Mouse (Mus musculus) lung, postnatal 0 days (tissue): ENCODE results near the gene Mucl3. TPM values are rescaled to one million over a fixed set of nuclear protein-coding genes. Genes with fewer than 3 reads are reported as not detected.

ENCODE experiments used
- ATAC-seq: fragments of 200-750 bp; cut with Nextera tagmentation; 2 replicates; pipeline ENCODE4 v1.8.0; 2017; ENCODE audit warnings: moderate library complexity
- DNase-seq: peaks from one replicate; pipeline ENCODE4 v3.0.0-alpha.2; 2016; ENCODE audit warnings: low spot score
- H3K27ac ChIP-seq: fragments of 300-500 bp; sonication (generic); 2 replicates; pipeline ENCODE4 v1.5.1; 2014; ENCODE audit warnings: antibody characterized with exemption, mild to moderate bottlenecking, low read length, mixed read lengths
- H3K27me3 ChIP-seq: fragments of 300-500 bp; sonication (generic); replicated peaks from 2 replicates; pipeline ENCODE4 v1.6.1; 2014; ENCODE audit warnings: low read length, mixed read lengths; ENCODE audit not compliant: insufficient read depth
- H3K36me3 ChIP-seq: fragments of 300-500 bp; sonication (generic); 2 replicates; pipeline ENCODE4 v1.6.1; 2014; ENCODE audit warnings: low read length, mixed read lengths; ENCODE audit not compliant: insufficient read depth
- H3K4me1 ChIP-seq: fragments of 300-500 bp; sonication (generic); 2 replicates; pipeline ENCODE4 v1.6.1; 2014; ENCODE audit warnings: antibody characterized with exemption, low read depth, low read length, mixed read lengths; ENCODE audit not compliant: insufficient read depth
- H3K4me2 ChIP-seq: fragments of 300-500 bp; sonication (generic); replicated peaks from 2 replicates; pipeline ENCODE4 v1.6.1; 2014; ENCODE audit warnings: low read depth, mild to moderate bottlenecking, low read length, moderate library complexity, mixed read lengths
- H3K4me3 ChIP-seq: fragments of 300-500 bp; sonication (generic); 2 replicates; pipeline ENCODE4 v1.5.1; 2014; ENCODE audit warnings: low read depth, low read length
- H3K9ac ChIP-seq: fragments of 300-500 bp; sonication (generic); replicated peaks from 2 replicates; pipeline ENCODE4 v1.6.1; 2014; ENCODE audit warnings: low read depth, mild to moderate bottlenecking
- H3K9me3 ChIP-seq: fragments of 300-500 bp; sonication (generic); 2 replicates; pipeline ENCODE4 v1.6.1; 2016; ENCODE audit warnings: low read length, mixed read lengths
- CTCF ChIP-seq: IDR thresholded peaks from 2 replicates; pipeline ENCODE4 v1.5.1; 2016; ENCODE audit warnings: antibody characterized with exemption, mild to moderate bottlenecking
- EP300 ChIP-seq: IDR thresholded peaks from 2 replicates; pipeline ENCODE4 v1.6.1; 2016; ENCODE audit warnings: antibody characterized with exemption, mild to moderate bottlenecking, control low read depth
- WGBS: fragments of 180-500 bp; shearing (Covaris S2); extraction: QIAGEN DNeasy Blood & Tissue Kit; methylation state at CpG from one replicate; pipeline ENCODE4 v1.1.7; 2014; 5-methylcytosine and 5-hydroxymethylcytosine counted together
- polyA plus RNA-seq: library from polyadenylated mRNA; unstranded; fragments of >200 nt; fragmentation: Nextera tagmentation; extraction: Ambion mirVana; gene quantifications from 2 replicates; pipeline ENCODE4 v1.2.1, GENCODE M21; 2015

The Mucl3 gene
- polyA plus RNA-seq, 1 experiment from 2014 or later = 1.7 TPM

- 20% methylated on average over 14 of the region's 14 CpGs for WGBS
- TF ChIP-seq CTCF (no peak), EP300 (no peak)
- Histone ChIP-seq H3K9ac (no peak overlapping the region), H3K36me3 (no peaks in the 10 kb centered on the region), H3K4me3 (no peak overlapping the region), H3K4me1 (peaks cover 4% of the 10 kb centered on the region; the same call in 1 of the 2 replicates), H3K27ac (peak overlapping the region; percentile 81), H3K9me3 (no peaks in the 10 kb centered on the region), H3K27me3 (no peaks in the 10 kb centered on the region), H3K4me2 (peak overlapping the region; percentile 14; the same call in 1 of the 2 replicates)
- DNase-seq (peak; percentile 93), ATAC-seq (peak; percentile 87)
Measured at GRCm38 (mm10) chr17:35638475-35639190, 4.9 kb downstream of the Mucl3 start.

GRCm38 (mm10) chr17:35636363-35636762, 7.1 kb downstream of the Mucl3 start:
- Histone ChIP-seq H3K4me2 (peak overlapping the region; percentile 19), H3K4me3 (no peak overlapping the region), H3K4me1 (peaks cover 4% of the 10 kb centered on the region; the same call in 1 of the 2 replicates), H3K9me3 (no peaks in the 10 kb centered on the region), H3K27ac (peak overlapping the region; percentile 76), H3K9ac (no peak overlapping the region), H3K27me3 (no peaks in the 10 kb centered on the region), H3K36me3 (no peaks in the 10 kb centered on the region)
- peak; percentile 87 for DNase-seq
- TF ChIP-seq EP300 = no peak
- TF ChIP-seq CTCF = no peak
- ATAC-seq = peak; percentile 56
- WGBS = 26% methylated on average over 5 of the region's 5 CpGs

- no peaks in the 10 kb centered on the region for H3K9me3 ChIP-seq
Measured at GRCm38 (mm10) chr17:35635699-35636111, 7.8 kb downstream of the Mucl3 start.

GRCm38 (mm10) chr17:35635202-35635601, 8.3 kb downstream of the Mucl3 start:
- Histone ChIP-seq H3K4me3 (no peak overlapping the region), H3K9me3 (no peaks in the 10 kb centered on the region), H3K4me2 (no peak overlapping the region), H3K36me3 (no peaks in the 10 kb centered on the region), H3K27ac (no peak overlapping the region), H3K27me3 (no peaks in the 10 kb centered on the region), H3K4me1 (peaks cover 4% of the 10 kb centered on the region; the same call in 1 of the 2 replicates), H3K9ac (no peak overlapping the region)
- WGBS = 81% methylated on average over 3 of the region's 3 CpGs
- no peak for TF ChIP-seq EP300
- TF ChIP-seq CTCF = peak; percentile 51
- ATAC-seq (no peak), DNase-seq (peak; percentile 41)

More at GRCm38 (mm10) chr17:35635699-35636111, 7.8 kb downstream of the Mucl3 start:
- peak; percentile 55 for TF ChIP-seq EP300
- TF ChIP-seq CTCF = peak; percentile 84
- H3K4me3 ChIP-seq = peak overlapping the region; percentile 29
- ATAC-seq = peak; percentile 34
- under 1% methylated on average over 15 of the region's 15 CpGs for WGBS
- DNase-seq = peak; percentile 90
- H3K36me3 ChIP-seq = no peaks in the 10 kb centered on the region
- H3K27ac ChIP-seq = peak overlapping the region; percentile 76
- H3K4me1 ChIP-seq = peaks cover 4% of the 10 kb centered on the region; the same call in 1 of the 2 replicates
- H3K4me2 ChIP-seq = peak overlapping the region; percentile 65
- no peaks in the 10 kb centered on the region for H3K27me3 ChIP-seq
- no peak overlapping the region for H3K9ac ChIP-seq

GRCm38 (mm10) chr17:35633992-35634391, 9.5 kb downstream of the Mucl3 start:
- Histone ChIP-seq H3K36me3 (no peaks in the 10 kb centered on the region), H3K4me3 (no peak overlapping the region), H3K9me3 (no peaks in the 10 kb centered on the region), H3K4me2 (no peak overlapping the region), H3K27me3 (no peaks in the 10 kb centered on the region), H3K27ac (no peak overlapping the region), H3K4me1 (peaks cover 4% of the 10 kb centered on the region; the same call in 1 of the 2 replicates), H3K9ac (no peak overlapping the region)
- peak; percentile 80 for TF ChIP-seq CTCF
- no peak; the same call in 1 of the 2 replicates for TF ChIP-seq EP300
- DNase-seq (peak; percentile 90), ATAC-seq (peak; percentile 78)
- 12% methylated on average over 1 of the region's 1 CpGs for WGBS

GRCm38 (mm10) chr17:35626537-35626936, 17.0 kb downstream of the Mucl3 start, which contains the start of gene Gm9573:
Gm9573 (minus strand) TSS chr17:35626637.
- Histone ChIP-seq H3K9me3 (no peaks in the 10 kb centered on the region), H3K4me1 (no peaks in the 10 kb centered on the region), H3K27ac (no peak within 1 kb of the TSS), H3K4me2 (no peak within 1 kb of the TSS), H3K27me3 (no peaks in the 10 kb centered on the region), H3K36me3 (no peaks in the 10 kb centered on the region), H3K9ac (no peak within 1 kb of the TSS), H3K4me3 (no peak within 1 kb of the TSS)
- WGBS = 60% methylated on average over 7 of the region's 7 CpGs
- no peak for TF ChIP-seq CTCF
- no peak for TF ChIP-seq EP300
- ATAC-seq (no peak), DNase-seq (no peak)
